Mouse (Mus musculus): ENCODE data around the gene Ermp1.

Ermp1 gene

GRCm38 (mm10) chr19:29647651-29648549 is at the start of gene Ermp1:
TSS of gene Ermp1 (minus strand) at chr19:29648415.
- DNase-seq, result peak; percentile 99

GRCm38 (mm10) chr19:29697245-29697874 is 49.1 kb upstream of the Ermp1 start, which contains the start of gene Mlana:
TSS of gene Mlana (plus strand) at chr19:29697824.
- DNase-seq, result peak; percentile 24

- DNase-seq, result no peak
These were observed 48.6 kb upstream of the Ermp1 start for GRCm38 (mm10) chr19:29696840-29697239.

GRCm38 (mm10) chr19:29696309-29696708 is 48.1 kb upstream of the Ermp1 start:
- DNase-seq, result no peak

GRCm38 (mm10) chr19:29695071-29695470 is 46.9 kb upstream of the Ermp1 start:
- DNase-seq, result no peak

- peak; percentile 90 for DNase-seq
These were observed 35.8 kb upstream of the Ermp1 start for GRCm38 (mm10) chr19:29683844-29684540.

GRCm38 (mm10) chr19:29680182-29681152 is 32.3 kb upstream of the Ermp1 start:
- DNase-seq, result no peak

GRCm38 (mm10) chr19:29678181-29678778 is 30.1 kb upstream of the Ermp1 start:
- no peak for DNase-seq

GRCm38 (mm10) chr19:29676479-29677193 is 28.4 kb upstream of the Ermp1 start:
- DNase-seq, result no peak

GRCm38 (mm10) chr19:29675562-29676078 is 27.4 kb upstream of the Ermp1 start:
- DNase-seq, result no peak

- DNase-seq, result no peak
These were observed 26.7 kb upstream of the Ermp1 start for GRCm38 (mm10) chr19:29674946-29675345.

- no peak for DNase-seq
These were observed 24.4 kb upstream of the Ermp1 start for GRCm38 (mm10) chr19:29672660-29673059.

- DNase-seq, result no peak
These were observed 22.9 kb upstream of the Ermp1 start for GRCm38 (mm10) chr19:29671160-29671559.

GRCm38 (mm10) chr19:29670247-29670646 is 22.0 kb upstream of the Ermp1 start:
- DNase-seq, result no peak

- no peak for DNase-seq
These were observed 19.9 kb upstream of the Ermp1 start for GRCm38 (mm10) chr19:29668135-29668534.

- DNase-seq, result no peak
These were observed 18.9 kb upstream of the Ermp1 start for GRCm38 (mm10) chr19:29666965-29667594.

- DNase-seq, result no peak
These were observed 17.9 kb upstream of the Ermp1 start for GRCm38 (mm10) chr19:29666164-29666563.

GRCm38 (mm10) chr19:29664934-29665333 is 16.7 kb upstream of the Ermp1 start:
- DNase-seq, result no peak

GRCm38 (mm10) chr19:29663780-29664179 is 15.6 kb upstream of the Ermp1 start:
- no peak for DNase-seq

GRCm38 (mm10) chr19:29661974-29662580 is 13.9 kb upstream of the Ermp1 start:
- no peak for DNase-seq

All from thymus, postnatal 4 days (tissue).